Mouse (Mus musculus) Muller cell, postnatal 12 days (primary cell): ENCODE measurements at regions not wholly inside any gene's neighbourhood (a gene's known extent, or its start where the extent isn't known, plus 50 kb on each side); places are given as distances from the start of the nearest gene placed in this dataset.
"Not testable (repeated sequence)": the region's sequence is repeated elsewhere in the genome, so short reads cannot be mapped to it uniquely, and the experiment has no call there.

Experiments
- DNase-seq: peaks from one replicate; pipeline ENCODE4 v3.0.0-alpha.2; 2015; ENCODE audit errors: inconsistent ontology term

- no peak for DNase-seq
These were observed 191.7 kb downstream of the Tprg start for GRCm38 (mm10) chr16:25478300-25478699.

DNA sequence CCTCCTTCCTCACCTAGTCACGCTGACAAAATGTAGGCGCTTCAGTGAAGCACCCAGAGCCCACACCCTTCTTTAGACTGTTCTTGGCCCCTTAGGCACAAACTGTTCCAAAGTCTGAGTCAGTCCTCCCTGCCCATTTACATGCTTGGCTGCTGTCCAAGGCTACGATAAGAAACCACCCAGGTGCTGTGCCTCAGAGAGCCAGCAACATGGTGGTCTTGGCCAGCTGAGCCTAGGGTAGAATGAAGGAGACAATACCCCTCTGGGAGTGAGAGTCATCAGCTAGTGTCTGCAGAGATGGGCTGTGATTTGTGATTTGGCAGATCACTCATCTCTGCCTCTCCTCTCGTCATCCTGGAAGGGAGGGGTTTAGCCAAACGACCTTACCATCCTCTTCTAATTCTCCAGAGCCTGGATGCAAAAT is 197.2 kb downstream of the Tprg start:
- peak; percentile 8 for DNase-seq

DNA sequence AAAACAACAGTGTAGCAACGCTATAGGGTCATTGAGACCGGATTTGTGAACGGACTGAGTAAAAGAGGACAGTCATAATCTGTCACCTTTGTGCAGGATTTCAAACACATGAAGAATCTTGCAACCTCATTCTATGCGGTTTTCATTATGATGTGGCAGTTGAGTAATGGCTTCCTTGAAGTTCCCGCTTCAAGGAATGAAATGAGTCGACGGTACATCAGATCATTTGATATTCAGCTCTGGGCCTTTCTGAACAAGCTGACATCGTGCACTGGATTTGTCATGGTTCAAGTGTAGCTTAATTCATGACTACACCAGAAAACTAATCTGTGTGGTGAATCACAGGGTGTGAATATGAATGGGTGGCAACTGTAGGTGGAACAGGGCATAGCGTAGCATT is 198.4 kb downstream of the Tprg start:
- DNase-seq = no peak

- no peak for DNase-seq
These were observed 197.0 kb upstream of the Trp63 start for GRCm38 (mm10) chr16:25486477-25487094.

DNA sequence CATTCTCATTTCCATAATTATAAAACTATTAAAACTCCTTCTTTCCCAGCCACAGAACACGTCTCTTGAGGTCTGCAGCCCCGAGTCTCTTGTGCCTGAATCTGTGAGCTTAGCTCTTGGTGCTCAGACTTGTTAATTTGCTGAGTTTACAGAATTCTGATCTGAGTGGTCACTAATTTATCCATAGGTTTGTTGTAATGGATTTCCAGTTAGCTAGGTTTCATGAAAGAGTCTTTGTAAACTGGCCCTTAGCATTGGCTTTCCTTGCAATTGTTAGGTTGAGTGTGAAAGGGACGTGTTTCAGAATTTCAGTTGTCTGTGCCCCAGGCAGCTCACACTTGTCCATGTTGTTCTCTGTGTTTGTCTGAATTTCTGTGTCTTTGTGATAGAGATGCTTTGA is 192.7 kb upstream of the Trp63 start:
- DNase-seq = no peak

DNA sequence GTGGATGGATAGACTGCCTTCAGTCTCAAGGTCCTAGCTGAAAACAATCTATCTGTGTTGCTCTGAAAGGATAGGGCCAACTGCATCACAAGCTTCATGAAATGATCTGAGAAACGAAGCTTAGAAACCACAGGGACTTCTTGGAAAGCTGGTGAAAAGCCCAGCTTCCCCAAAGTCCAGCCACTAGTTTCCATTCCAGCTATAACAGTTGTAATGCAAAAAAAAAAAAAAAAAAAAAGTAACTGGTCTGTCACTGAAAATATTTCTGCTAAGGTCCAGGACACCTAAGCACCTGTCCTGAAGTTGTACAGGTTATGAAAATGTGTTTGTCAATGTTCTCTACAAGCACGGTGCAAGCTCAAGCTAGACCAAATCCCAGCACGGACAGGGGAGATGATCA is 189.4 kb upstream of the Trp63 start:
- DNase-seq = no peak

DNA sequence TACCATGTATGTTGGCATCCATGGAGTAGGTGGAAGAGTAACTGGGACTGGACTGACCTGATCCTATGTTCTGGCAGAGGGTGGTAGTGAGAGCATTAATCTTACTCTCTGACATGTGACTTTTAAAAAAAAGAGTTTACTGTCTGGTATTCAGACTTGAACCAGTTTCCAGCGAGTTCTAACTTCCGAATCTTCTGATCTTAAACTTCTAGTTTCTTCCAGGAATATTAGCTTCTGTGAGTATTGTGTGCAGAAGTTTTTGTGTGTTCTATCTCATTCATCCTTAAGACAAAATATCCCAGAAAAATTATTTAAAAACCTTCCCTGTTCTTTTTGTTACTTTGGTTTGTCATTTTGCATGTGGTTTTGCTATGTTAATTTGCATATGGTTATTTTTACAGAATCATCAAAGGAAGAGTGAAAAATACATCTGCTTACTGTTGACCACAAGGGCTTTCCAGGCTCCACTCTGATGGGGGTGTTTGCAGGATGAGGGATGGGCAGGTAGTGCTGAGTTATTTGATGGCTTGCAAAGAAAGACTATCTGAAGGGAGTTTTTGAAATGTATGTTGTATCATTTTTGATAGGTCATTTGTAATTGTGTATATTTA is 187.9 kb upstream of the Trp63 start:
- DNase-seq = no peak

DNA sequence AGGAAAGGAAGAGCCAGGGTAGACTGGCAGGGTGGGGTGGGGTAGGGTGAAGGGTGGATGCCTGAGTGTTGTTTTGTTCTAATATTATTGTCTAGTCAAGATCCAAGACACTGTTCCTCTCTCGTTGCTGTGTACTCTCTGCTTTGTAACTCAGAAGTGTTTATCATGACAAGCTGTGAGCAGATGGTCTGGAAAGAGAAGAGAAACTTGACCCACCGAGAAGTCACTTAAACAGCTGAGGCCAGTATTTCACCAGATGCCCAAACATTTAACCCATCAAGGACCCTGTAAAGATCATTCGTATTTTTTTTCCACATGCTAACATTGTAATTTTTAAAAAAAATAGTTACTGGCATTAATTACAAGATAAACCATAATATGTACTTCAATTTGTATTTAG is 178.7 kb upstream of the Trp63 start:
- no peak for DNase-seq

GRCm38 (mm10) chr16:25517114-25517868 is 166.3 kb upstream of the Trp63 start:
- DNase-seq = no peak

- not testable (repeated sequence) for DNase-seq
These were observed 160.4 kb upstream of the Trp63 start for GRCm38 (mm10) chr16:25523141-25523540.

GRCm38 (mm10) chr16:25523621-25524020 is 159.9 kb upstream of the Trp63 start:
- no peak for DNase-seq

DNA sequence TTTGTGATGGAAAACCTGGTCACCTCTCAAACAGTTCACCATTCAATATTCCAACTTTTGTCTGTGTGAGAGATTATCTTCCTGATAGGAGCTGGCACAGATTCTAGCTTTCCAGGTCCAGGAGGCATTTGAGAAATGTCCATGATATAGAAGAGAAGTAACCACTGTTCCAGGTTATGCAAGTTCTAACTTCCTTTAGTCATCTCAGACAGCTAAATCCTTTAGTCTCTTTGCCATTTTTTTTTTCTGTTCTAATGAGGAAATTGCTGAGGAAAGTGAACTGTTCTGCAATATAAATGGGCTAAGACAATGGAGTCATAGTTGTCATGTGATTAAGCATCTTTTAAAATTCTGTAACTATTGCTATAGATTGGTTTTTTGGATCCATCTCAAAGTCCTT is 155.7 kb upstream of the Trp63 start:
- DNase-seq = no peak

- DNase-seq = peak; percentile 85
These were observed 155.2 kb upstream of the Trp63 start for GRCm38 (mm10) chr16:25528313-25528712.

DNA sequence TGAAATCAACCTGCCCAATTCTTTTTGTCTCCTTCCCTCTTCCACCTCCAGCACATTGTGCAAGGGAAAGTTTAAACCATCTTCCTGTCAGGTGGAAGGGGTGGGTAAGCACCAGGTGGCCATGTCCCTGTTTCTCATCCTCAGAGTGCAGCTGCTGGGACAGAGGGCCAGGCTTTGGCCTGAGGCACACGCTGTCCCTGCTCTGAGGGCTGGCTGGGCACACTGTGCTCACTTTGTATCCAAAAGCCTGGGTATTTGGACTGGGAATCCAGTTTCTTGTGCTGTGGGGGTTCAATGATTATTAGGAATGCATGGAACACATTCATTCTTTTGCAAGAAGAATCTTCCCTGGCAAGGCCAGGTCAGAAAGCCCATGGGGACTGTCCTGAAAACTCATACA is 153.9 kb upstream of the Trp63 start:
- peak; percentile 79 for DNase-seq

- DNase-seq = peak; percentile 68
These were observed 151.7 kb upstream of the Trp63 start for GRCm38 (mm10) chr16:25531761-25532336.

DNA sequence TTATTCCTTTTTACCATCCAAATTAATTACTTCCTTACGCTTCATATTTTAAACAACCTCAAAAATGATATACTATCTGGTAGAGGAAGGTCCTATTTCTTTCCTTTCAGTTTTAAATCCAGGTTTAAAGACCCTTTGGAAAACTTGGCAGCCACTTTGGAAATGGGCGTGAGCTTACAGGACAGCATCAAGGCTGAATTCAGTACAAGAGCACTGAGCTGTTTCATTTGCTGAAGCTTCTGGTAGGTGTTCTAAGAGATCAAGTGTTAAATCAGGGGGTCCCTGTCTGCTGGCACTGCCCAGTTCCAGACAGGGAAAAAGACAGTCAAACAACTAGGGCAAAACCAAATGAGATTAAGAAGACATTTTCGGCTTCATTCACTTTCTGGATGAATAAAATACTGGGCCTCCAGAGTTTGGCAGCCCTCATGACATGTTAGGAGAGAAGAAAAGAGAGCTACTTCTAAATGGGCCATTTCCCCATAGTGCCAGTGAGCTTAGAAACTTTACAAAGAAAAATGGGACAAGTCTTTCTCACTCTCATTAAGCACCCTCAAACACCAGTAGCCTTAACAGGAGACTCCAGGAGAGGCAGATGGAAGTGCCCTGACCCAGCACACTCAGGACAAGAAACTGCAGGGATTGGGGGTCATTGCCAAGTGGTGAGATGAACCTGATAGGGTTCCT is 150.9 kb upstream of the Trp63 start:
- peak; percentile 33 for DNase-seq

DNA sequence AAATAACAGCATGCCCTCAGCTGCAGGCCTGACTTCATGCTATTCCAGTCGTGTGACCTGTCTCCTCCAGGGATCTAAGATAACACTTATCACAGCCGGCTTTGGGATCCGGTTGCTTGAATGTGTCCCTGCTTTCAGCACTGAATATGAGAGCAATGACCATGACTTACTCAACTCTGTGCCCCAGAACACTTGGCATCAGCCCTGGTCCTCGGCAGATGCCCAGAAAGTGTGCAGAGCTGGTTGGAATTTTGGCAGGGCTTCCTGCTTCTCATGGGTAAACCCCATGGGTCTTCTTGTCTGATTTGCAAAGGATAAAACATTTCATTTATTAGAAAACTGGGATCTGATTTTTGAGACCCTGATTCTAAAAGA is 150.4 kb upstream of the Trp63 start:
- DNase-seq = peak; percentile 82

DNA sequence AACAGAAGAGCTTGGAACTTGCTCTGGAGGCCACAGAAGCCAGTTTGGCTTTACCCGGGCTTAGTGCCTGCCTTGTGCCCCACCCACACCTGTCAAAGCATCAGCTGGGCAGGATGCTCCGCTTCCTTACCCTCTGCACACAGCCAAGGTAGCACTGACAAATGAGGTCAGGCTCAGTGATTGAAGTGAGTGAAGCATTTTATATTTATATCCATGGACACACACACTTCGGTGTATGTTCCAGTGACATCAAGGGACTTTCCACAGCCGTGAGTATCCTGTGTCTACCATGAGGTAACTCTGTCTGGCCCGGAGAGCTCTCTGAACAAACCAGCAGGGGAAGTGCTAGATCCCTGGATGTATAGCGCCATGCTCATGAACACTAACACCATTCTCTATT is 147.0 kb upstream of the Trp63 start:
- no peak for DNase-seq

GRCm38 (mm10) chr16:25549542-25550110 is 133.9 kb upstream of the Trp63 start:
- DNase-seq = no peak

DNA sequence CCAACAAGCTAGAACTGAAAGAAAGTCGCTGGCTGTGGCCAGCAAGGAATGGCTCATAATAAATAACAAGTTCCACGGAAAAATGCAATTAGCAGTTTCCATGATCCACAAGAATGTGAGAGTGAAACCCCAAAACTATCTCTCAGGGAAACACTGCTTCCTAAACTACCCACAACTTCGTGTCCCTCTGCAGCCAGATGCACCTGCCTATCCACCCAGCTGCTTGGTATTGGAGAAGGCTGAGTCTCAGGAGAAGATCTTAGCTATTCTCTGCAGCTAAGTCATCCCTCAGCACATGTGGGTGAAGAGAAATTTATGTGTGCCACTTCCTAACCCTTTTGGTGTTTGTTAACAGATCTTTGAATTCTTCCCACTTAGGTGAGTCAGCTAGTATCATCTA is 126.4 kb upstream of the Trp63 start:
- no peak for DNase-seq

GRCm38 (mm10) chr16:25580216-25580615 is 103.3 kb upstream of the Trp63 start:
- DNase-seq = no peak
